Mouse (Mus musculus) kidney, adult 2 months (tissue): ENCODE results near the gene Mettl5.

Experiments
- CTCF ChIP-seq: fragments of 200-500 bp; conservative IDR thresholded peaks from 2 replicates; pipeline ENCODE4 v1.5.1; 2011; ENCODE audit warnings: low read depth, mild to moderate bottlenecking, control low read depth, low read length, moderate library complexity, mixed read lengths; ENCODE audit not compliant: insufficient read depth, insufficient read length
- POLR2A ChIP-seq: fragments of 200-500 bp; IDR thresholded peaks from one replicate; pipeline ENCODE4 v1.6.1; 2011; ENCODE audit warnings: low read depth, low read length, control low read depth

DNA sequence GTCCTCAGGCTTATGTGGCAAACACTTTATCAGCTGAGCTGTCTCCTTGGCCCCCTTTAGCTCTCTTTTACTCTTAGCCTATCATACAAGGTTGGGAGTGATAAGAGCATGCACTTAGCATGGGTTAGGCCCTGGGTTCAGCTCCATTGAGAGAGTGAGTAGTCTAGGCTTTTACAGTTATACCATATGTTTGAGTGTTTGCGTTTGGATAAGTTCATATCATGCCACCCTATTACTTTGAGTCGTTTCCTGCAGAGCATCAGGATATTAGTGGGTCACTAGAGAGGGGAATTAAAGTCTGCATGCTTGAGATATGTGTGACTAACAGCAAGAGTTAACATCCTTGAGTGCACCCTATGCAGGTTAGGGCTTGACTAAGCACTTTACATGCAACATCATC, 55.7 kb downstream of the Mettl5 start:
- TF ChIP-seq CTCF (no peak), POLR2A (no peak)
